Mouse (Mus musculus): ENCODE data around the gene Itgb3.
"Not testable (repeated sequence)": the region's sequence is repeated elsewhere in the genome, so short reads cannot be mapped to it uniquely, and the experiment has no call there.

Itgb3 gene

DNA sequence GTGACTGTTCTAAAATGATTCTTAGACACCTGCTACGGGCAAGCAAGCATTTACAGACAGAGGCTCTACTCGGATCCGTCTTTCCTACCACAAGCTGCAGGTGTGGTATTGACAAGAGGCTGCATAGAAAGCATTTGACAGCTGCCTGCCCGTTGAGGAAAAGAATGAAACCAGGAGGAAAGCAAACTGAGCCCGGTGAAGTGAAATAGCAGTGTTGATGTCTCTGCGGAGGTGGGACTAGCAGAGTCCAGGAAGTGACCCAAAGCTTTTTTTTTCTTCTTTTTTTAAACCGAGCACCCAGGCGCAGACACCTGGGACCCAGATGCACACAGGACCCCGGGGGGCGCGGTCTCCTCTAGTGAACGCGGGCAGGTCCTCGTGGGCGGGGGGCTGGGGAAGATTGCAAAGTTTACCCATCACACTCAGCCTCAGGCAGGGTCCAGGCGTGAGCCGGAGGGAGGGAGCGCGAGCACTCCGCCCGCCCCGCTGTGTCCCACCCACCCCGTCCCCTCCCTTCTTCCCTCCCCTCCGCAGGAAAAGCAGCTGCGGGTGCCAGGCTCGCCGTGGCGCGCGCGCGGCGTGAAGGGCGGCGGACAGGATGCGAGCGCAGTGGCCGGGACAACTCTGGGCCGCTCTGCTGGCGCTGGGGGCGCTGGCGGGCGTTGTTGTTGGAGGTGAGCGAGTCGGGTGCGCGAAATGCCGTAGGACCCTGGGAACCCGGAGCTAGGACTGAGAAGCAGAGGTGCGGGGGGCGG is at the start of gene Itgb3:
TSS of gene Itgb3 (plus strand) at position 510 of the 755 bp plus-strand sequence.
- peak; percentile 70; the same call in 1 of the 2 replicates for ATAC-seq (ENCODE audit: insufficient number of reproducible peaks, low FRiP score, low TSS enrichment)

GRCm38 (mm10) chr11:104558065-104558464 is 49.7 kb upstream of the Itgb3 start:
- no peak for ATAC-seq (ENCODE audit: insufficient number of reproducible peaks, low FRiP score, low TSS enrichment)

GRCm38 (mm10) chr11:104558651-104559403 is 49.0 kb upstream of the Itgb3 start:
- no peak for ATAC-seq (ENCODE audit: insufficient number of reproducible peaks, low FRiP score, low TSS enrichment)

- ATAC-seq (ENCODE audit: insufficient number of reproducible peaks, low FRiP score, low TSS enrichment): no peak
Measured at GRCm38 (mm10) chr11:104560971-104561370, 46.8 kb upstream of the Itgb3 start.

DNA sequence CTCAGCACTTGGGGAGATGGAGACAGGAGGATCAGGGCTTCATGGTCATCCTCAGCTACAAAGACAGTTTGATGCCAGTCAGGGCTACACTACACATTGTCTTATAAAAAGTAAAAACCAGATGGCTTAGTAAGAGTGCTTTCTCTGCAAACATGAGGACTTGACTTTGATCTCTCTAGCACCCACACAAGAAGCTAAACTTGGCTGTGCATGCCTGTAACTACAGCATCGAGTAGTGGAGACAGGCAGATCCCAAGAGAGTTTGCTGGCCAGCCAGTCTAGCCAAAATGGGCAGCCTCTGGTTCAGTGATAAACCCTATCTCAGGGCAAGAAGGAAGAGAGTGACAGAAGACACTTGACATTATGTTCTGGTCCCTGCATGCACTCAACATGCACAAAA is 44.3 kb upstream of the Itgb3 start:
- ATAC-seq (ENCODE audit: insufficient number of reproducible peaks, low FRiP score, low TSS enrichment): no peak

DNA sequence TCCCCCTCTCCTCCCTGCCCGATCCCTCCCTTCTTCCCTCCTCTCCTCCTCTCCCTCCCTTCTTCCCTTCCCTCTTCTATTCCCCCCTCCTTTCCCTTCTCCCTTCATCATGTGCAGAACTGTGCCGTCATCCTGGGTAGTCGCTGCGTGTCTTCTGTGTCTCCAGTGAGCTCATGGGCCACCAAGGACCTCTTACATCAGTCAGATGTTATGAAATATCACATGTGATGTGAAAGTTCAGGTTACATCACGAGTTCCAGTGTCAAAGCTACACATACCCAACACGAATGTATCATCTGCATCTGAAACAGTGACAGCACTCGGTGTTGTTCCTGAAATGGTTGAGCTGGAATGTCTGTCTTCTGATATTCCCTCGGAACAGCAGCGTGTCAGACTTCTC is 42.6 kb upstream of the Itgb3 start:
- ATAC-seq (ENCODE audit: insufficient number of reproducible peaks, low FRiP score, low TSS enrichment): no peak

DNA sequence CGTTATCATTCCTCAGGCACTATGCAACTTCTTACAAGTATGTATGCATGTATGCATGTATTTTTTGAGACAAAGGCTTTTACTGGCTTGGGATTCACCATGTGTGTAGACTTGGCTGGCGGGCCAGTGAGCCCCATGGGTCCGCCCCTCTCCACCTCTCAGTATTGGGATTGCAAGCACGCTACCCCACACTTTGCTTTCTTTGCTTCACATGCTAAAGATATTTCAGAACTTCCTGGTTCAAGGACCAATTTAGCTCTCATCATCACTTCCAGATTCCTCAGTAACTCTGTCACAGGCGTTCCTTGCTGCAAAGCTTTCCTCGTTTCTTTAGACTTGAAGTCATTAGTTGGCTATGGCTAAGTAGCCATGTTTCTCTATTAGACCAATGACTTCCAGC is 41.7 kb upstream of the Itgb3 start:
- no peak for ATAC-seq (ENCODE audit: insufficient number of reproducible peaks, low FRiP score, low TSS enrichment)

DNA sequence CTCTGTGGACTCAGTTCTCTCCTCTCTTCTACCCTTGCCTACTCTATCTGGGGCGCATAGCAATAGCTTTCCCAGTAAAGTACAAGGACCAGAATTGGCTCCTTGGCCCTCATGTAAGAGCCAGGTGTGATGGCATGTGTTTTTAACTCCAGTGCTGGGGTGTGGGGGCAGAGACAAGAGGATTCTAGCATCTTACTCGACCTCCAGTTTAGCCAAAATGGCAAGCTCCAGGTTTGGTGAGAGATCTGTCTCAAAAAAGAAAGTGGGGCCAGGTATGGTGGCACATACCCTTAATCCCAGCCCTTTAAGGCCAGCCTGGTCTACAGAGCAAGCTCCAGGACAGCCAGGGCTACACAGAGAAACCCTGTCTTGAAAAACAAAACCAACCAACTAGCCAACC is 41.0 kb upstream of the Itgb3 start:
- no peak for ATAC-seq (ENCODE audit: insufficient number of reproducible peaks, low FRiP score, low TSS enrichment)

DNA sequence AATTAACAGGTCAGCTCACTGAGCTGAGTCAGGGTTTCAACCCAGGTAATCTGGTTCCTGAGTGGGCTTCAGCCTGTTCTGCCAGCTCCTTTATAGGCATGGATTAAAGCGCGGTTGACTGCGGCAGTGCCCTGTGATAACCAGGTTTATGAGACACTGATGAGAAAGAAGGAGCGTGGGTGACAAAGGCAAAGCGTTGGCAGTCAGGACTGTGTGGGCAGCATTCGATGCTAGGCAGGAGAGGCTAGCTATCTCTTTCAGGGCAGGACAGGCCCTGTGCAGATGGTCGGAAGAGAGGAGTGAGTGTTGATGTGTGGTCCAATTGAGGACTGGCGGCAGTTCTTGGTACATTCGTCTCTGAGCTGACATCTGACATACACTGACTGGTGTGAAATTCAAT is 40.1 kb upstream of the Itgb3 start:
- ATAC-seq (ENCODE audit: insufficient number of reproducible peaks, low FRiP score, low TSS enrichment): no peak

DNA sequence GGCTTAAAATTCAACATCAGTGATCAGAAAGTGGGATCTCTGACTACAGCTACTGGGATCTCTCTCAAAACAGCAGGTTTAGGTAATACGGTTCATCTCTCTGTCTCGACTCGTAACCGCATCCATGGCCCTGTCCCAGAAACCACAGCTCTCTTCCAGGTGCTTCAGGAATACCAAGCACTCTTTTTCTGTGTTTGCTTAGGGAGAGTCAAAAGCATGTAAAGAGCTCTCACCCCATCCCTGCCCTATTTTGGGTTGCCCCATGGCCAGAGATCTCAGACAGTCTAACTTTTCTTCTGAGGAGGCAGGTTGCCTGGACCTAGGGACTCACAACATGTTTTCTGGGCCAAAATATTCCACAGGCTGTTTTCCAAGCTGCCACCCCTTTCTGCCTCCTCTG is 39.5 kb upstream of the Itgb3 start:
- no peak for ATAC-seq (ENCODE audit: insufficient number of reproducible peaks, low FRiP score, low TSS enrichment)

DNA sequence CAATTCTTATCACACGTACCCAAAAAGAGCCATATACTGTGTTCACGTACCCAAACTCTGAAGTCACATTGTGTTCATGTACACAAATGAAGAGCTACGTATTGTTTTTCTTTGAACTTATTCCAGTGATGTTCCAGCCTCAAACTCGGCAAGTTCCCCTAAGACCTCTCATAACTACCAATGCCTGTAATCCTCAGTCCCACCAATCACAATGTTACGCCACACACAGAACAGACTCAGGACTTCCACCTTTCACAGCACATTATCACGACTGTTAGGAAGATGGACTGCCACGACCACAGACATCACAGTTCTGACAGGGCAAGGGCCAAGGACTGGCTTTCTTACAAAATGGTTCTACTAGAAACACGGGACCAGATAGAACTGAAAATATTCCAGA is 37.3 kb upstream of the Itgb3 start:
- ATAC-seq (ENCODE audit: insufficient number of reproducible peaks, low FRiP score, low TSS enrichment): not testable (repeated sequence)

- not testable (repeated sequence) for ATAC-seq (ENCODE audit: insufficient number of reproducible peaks, low FRiP score, low TSS enrichment)
Measured at GRCm38 (mm10) chr11:104571373-104571772, 36.4 kb upstream of the Itgb3 start.

GRCm38 (mm10) chr11:104572091-104572490 is 35.7 kb upstream of the Itgb3 start:
- ATAC-seq (ENCODE audit: insufficient number of reproducible peaks, low FRiP score, low TSS enrichment): no peak

DNA sequence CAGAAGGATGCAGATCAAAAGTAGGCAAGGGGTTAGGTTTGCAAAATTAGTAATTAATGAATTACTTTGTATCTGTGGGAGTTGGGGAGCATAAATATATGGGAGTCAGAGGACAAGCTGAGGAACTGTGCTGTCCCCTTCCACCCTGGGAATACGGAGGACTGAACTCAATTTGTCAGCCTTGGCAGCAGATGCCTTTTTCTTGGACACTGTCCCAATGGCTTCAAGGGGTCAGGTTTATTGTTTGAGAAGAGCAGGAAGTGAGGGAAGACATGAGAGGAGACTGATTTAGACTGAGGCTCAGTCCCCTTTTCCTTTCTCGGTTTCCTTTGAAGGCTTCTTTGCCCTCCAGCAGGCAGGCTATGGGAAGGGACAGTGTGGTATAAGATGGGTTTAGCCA is 35.2 kb upstream of the Itgb3 start:
- no peak for ATAC-seq (ENCODE audit: insufficient number of reproducible peaks, low FRiP score, low TSS enrichment)

GRCm38 (mm10) chr11:104576772-104577612 is 30.8 kb upstream of the Itgb3 start:
- ATAC-seq (ENCODE audit: insufficient number of reproducible peaks, low FRiP score, low TSS enrichment): no peak

- no peak for ATAC-seq (ENCODE audit: insufficient number of reproducible peaks, low FRiP score, low TSS enrichment)
Measured at GRCm38 (mm10) chr11:104578074-104578473, 29.7 kb upstream of the Itgb3 start.

DNA sequence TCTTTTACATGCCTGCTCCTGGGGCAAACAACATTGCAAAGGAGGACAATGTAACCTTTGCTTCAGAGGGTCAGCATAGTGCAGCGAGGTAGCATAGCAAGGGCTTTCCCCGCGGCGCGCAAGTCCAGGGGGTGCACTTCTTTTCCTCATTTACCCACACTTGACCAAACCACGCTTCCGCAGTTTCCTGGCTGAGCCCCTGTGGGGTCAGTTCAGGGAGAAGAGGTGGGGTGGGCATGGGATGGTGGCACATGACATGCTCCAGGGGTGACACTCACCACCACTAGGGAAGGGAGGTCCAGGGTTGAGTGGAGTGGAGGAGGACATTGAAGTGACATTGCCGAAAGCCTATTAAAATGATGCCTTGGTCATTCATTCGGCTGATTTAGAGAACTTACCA is 28.7 kb upstream of the Itgb3 start:
- no peak for ATAC-seq (ENCODE audit: insufficient number of reproducible peaks, low FRiP score, low TSS enrichment)

GRCm38 (mm10) chr11:104579575-104579974 is 28.2 kb upstream of the Itgb3 start:
- ATAC-seq (ENCODE audit: insufficient number of reproducible peaks, low FRiP score, low TSS enrichment): no peak

- ATAC-seq (ENCODE audit: insufficient number of reproducible peaks, low FRiP score, low TSS enrichment): no peak
Measured at GRCm38 (mm10) chr11:104580091-104580490, 27.7 kb upstream of the Itgb3 start.

- no peak for ATAC-seq (ENCODE audit: insufficient number of reproducible peaks, low FRiP score, low TSS enrichment)
Measured at GRCm38 (mm10) chr11:104580606-104581005, 27.2 kb upstream of the Itgb3 start.
